Mouse (Mus musculus): ENCODE data around the gene Galnt7.

DNA sequence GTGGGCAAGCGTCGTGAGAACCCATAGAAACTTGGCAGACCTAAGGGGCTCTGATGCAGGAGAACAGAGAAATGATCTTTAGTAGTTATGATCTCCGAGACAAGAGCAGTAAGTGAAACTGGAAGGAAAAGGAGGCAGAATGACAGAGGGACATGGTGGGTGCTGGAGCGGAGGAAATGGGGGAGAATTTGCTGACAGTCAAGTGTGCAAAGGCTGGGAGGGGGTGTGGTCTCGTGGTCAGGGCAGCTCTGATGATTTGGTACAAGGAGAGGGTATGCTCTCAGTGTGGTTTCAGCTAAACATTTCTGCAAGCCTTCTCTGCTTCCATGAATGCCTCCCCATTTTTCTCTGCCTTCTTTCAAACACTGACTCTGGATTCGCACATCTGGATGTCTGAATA, 116.7 kb downstream of the Galnt7 start:
- no peak for TF ChIP-seq MAFK (IDR thresholded peaks at IDR 0.05; ENCODE audit: insufficient read depth, low read depth, low read length)
- no peak for TF ChIP-seq ZC3H11A (IDR thresholded peaks at IDR 0.05; ENCODE audit: borderline replicate concordance, low read depth, low read length)
- no peak for TF ChIP-seq ZNF384 (IDR thresholded peaks at IDR 0.05; ENCODE audit: low read depth, low read length)
- no peak for TF ChIP-seq CHD2 (IDR thresholded peaks at IDR 0.05; ENCODE audit: low read depth, low read length)
- no peak for TF ChIP-seq HCFC1 (IDR thresholded peaks at IDR 0.05; ENCODE audit: borderline replicate concordance, insufficient read depth, low read length)

Measured in ES-E14 (cell line).